Mouse (Mus musculus) kidney, adult 2 months (tissue): ENCODE data around the gene Zfp113.

ENCODE experiments used
- CTCF ChIP-seq: fragments of 200-500 bp; conservative IDR thresholded peaks from 2 replicates; pipeline ENCODE4 v1.5.1; 2011; ENCODE audit warnings: low read depth, mild to moderate bottlenecking, control low read depth, low read length, moderate library complexity, mixed read lengths; ENCODE audit not compliant: insufficient read depth, insufficient read length
- POLR2A ChIP-seq: fragments of 200-500 bp; IDR thresholded peaks from one replicate; pipeline ENCODE4 v1.6.1; 2011; ENCODE audit warnings: low read depth, low read length, control low read depth

GRCm38 (mm10) chr5:138104976-138105375 lies 50.6 kb downstream of the Zfp113 start:
- TF ChIP-seq CTCF (no peak), POLR2A (no peak)
